Mouse (Mus musculus) neural tube, embryonic 13.5 days (tissue): Measurements from ENCODE around the gene Dnase2a. TPM values are rescaled to one million over a fixed set of nuclear protein-coding genes. Genes with fewer than 3 reads are reported as not detected.

Experiments used
- ATAC-seq: fragments of 200-750 bp; cut with Nextera tagmentation; 2 replicates; pipeline ENCODE4 v1.8.0; 2017; ENCODE audit warnings: low read depth, mild to moderate bottlenecking, moderate TSS enrichment, moderate library complexity
- H3K27ac ChIP-seq: fragments of 300-500 bp; sonication (generic); replicated peaks from 2 replicates; pipeline ENCODE4 v1.5.1; 2015; ENCODE audit warnings: moderate library complexity, mild to moderate bottlenecking, inconsistent platforms
- H3K27me3 ChIP-seq: fragments of 300-500 bp; sonication (generic); 2 replicates; pipeline ENCODE4 v1.6.1; 2015; ENCODE audit warnings: mild to moderate bottlenecking, inconsistent platforms
- H3K36me3 ChIP-seq: fragments of 300-500 bp; sonication (generic); 2 replicates; pipeline ENCODE4 v1.6.1; 2015; ENCODE audit warnings: mild to moderate bottlenecking, inconsistent platforms
- H3K4me1 ChIP-seq: fragments of 300-500 bp; sonication (generic); replicated peaks from 2 replicates; pipeline ENCODE4 v1.6.1; 2015; ENCODE audit warnings: inconsistent platforms
- H3K4me2 ChIP-seq: fragments of 300-500 bp; sonication (generic); 2 replicates; pipeline ENCODE4 v1.6.1; 2015; ENCODE audit warnings: inconsistent platforms, mild to moderate bottlenecking, moderate library complexity
- H3K4me3 ChIP-seq: fragments of 300-500 bp; sonication (generic); 2 replicates; pipeline ENCODE4 v1.5.1; 2015; ENCODE audit warnings: mild to moderate bottlenecking, inconsistent platforms
- H3K9ac ChIP-seq: fragments of 300-500 bp; sonication (generic); 2 replicates; pipeline ENCODE4 v1.6.1; 2015; ENCODE audit warnings: moderate library complexity, mild to moderate bottlenecking, inconsistent platforms
- H3K9me3 ChIP-seq: fragments of 300-500 bp; sonication (generic); 2 replicates; pipeline ENCODE4 v1.6.1; 2016; ENCODE audit warnings: inconsistent platforms
- WGBS: fragments of 180-500 bp; shearing (Covaris S2); methylation state at CpG from one replicate; pipeline ENCODE4 v1.1.7; 2015; 5-methylcytosine and 5-hydroxymethylcytosine counted together
- polyA plus RNA-seq: library from polyadenylated mRNA; unstranded; fragments of >200 nt; fragmentation: Nextera tagmentation; extraction: Ambion mirVana; gene quantifications from 2 replicates; pipeline ENCODE4 v1.2.1, GENCODE M21; 2015

Gene Dnase2a
- 4.5 and 8.8 TPM in 2 replicates for polyA plus RNA-seq

DNA sequence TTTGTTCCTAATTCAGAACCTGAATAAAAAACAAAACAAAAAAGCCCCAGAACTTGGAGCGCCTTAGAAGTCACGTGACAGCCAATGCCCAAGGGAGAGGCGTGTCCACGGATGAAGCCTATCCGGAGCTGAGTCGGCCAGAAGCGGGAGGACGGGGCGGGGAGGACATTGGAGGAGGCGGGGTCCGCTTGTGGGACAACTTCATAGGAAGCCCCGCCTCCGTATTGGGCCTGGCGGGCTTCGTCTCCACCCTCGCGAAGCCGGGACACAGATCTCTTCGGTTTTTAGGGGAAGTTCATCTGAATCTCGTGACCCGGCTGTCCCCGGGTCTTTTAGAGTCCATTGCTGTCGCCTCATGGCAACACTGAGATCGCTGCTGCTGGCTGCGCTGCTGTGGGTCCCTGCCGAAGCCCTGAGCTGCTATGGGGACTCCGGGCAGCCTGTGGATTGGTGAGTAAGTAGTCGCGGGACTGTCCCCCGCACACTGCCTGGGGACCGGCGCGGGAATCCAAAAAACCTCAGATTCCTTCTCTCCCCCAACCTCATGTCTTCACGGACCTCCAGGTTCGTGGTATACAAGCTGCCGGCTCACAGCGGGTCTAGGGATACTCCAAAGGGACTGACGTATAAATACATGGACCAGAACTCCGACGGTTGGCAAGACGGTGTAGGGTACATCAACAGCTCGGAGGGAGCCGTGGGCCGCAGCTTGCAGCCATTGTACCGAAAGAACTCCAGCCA is at the start of gene Dnase2a:
Gene Dnase2a (plus strand): TSS at position 140 of the 741 bp plus-strand sequence.
- H3K4me2 ChIP-seq, result peak within 1 kb of the TSS; percentile 55
- WGBS, result under 1% methylated on average over 45 of the region's 45 CpGs
- H3K9me3 ChIP-seq, result no peaks in the 10 kb centered on the region
- peaks cover 36% of the 10 kb centered on the region for H3K36me3 ChIP-seq
- H3K27me3 ChIP-seq, result peaks cover 58% of the 10 kb centered on the region
- ATAC-seq, result peak; percentile 81
- H3K4me3 ChIP-seq, result peak within 1 kb of the TSS; percentile 39
- H3K27ac ChIP-seq, result no peak within 1 kb of the TSS
- H3K4me1 ChIP-seq, result peaks cover 25% of the 10 kb centered on the region
- peak within 1 kb of the TSS; percentile 64 for H3K9ac ChIP-seq

DNA sequence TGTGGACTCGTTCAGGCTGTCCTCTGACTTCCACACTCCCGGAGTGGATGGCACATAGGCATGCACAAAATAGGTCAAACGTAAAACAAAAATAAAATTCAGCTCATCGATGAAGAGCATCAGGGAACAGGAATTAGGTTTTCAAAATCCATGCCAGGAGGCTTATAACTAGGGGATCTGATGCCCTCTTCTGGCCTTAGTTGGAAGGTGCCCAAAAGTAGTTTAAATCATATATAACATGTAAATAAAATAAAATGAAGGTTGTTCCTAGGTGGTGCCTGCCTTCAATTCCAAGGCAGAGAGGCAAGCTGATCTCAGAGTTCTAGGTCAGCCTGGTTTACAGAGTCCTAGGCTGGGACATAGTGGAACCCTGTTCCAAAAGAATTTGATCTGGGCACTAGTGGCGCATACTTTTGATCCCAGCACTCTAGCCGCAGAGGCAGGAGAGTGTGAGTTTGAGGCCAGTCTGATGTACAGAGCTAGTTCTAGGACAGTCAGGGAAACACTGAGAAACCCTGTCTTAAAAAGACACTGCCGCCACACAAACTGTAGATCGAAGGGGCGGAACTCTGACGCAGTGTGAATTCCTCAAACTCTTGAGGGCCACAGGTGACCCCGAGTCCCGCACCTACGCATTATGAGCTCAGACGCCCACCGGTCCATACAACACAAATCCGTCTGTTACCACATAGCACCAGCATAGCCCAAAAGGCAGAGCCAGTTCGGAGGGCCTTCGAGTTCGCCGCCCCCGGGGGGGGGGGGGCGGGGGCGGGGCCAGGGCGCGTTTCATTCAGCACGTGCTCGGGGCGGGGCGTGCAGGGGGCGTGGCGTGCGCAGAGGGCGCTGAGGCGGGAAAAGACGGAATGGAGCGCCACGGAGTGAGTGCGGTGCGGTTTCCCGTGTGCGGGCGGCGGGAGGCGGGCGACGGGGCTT is 36.7 kb upstream of the Dnase2a start, which contains the start of gene Syce2:
Gene Syce2 (plus strand): TSS at position 736 of the 933 bp plus-strand sequence.
- H3K4me2 ChIP-seq, result peak within 1 kb of the TSS; percentile 80
- H3K27ac ChIP-seq, result no peak within 1 kb of the TSS
- H3K4me3 ChIP-seq, result peak within 1 kb of the TSS; percentile 41
- peak; percentile 77 for ATAC-seq
- peak within 1 kb of the TSS; percentile 65 for H3K9ac ChIP-seq
- 14% methylated on average over 46 of the region's 46 CpGs for WGBS
- peaks cover 10% of the 10 kb centered on the region for H3K27me3 ChIP-seq
- H3K36me3 ChIP-seq, result peaks cover 39% of the 10 kb centered on the region
- peaks cover 11% of the 10 kb centered on the region for H3K4me1 ChIP-seq
- no peaks in the 10 kb centered on the region for H3K9me3 ChIP-seq

DNA sequence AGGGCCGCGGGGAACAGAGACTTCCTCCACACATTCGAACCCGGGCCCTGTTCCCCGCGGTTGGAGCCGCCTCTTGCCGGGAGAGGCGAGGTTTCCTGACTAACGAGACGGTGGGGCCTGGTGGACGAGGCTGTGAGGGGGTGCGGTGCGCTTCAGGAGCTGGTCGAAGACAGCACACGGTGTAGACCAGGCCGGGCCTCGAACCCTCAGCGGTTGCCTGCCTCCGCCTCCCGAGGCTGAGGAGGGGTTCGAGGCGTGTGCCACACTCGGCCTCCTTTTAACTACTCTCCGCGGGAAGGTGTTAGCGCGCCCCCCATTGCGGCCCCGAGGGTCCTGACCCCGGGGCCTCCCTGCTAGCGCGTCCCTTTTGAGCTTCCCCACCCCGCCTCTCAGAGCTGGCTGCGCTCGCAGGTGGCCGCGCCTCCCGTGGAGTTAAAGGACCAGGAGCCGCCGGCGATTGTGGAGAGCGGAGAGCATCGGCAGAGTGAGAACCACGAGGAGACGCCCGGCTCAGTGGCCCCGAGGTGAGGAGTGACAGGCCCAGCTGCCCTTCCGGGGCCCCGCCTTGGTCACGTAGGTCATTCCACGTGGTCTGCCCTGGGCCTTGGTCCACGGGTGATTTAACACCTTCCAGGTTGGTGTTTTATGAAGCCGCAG is 35.9 kb upstream of the Dnase2a start:
- Histone ChIP-seq H3K4me2 (peak overlapping the region; percentile 80), H3K36me3 (peaks cover 31% of the 10 kb centered on the region), H3K9ac (peak overlapping the region; percentile 65), H3K27ac (no peak overlapping the region), H3K27me3 (peaks cover 10% of the 10 kb centered on the region), H3K4me1 (peaks cover 11% of the 10 kb centered on the region), H3K9me3 (no peaks in the 10 kb centered on the region), H3K4me3 (peak overlapping the region; percentile 41)
- peak; percentile 55 for ATAC-seq
- WGBS, result 3% methylated on average over 54 of the region's 54 CpGs

DNA sequence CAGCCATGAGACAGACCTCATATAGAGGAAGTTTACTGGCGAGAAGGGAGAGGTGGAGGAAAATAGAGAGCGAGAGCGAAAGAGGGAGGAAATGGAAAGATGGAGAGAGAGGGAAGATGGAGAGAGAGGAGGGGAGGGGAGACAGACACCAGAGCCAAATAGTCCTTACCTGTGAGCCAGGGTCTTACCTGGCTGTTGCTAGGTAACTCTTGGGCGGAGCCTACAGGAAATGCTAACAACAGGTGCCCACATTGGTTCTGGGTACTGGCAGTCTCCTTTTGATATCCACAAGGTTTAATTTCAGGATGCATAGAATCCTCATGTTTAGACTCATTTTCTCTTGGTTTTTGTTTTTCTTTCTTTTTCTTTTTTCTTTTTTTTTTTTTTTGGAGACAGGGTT is 35.3 kb upstream of the Dnase2a start:
- no peaks in the 10 kb centered on the region for H3K9me3 ChIP-seq
- no peak overlapping the region for H3K9ac ChIP-seq
- H3K4me1 ChIP-seq, result peaks cover 11% of the 10 kb centered on the region
- H3K4me2 ChIP-seq, result peak overlapping the region; percentile 80
- no peak for ATAC-seq
- H3K36me3 ChIP-seq, result peaks cover 25% of the 10 kb centered on the region
- H3K27me3 ChIP-seq, result peaks cover 10% of the 10 kb centered on the region
- no peak overlapping the region for H3K27ac ChIP-seq
- 62% methylated on average over 4 of the region's 4 CpGs for WGBS
- peak overlapping the region; percentile 41; the same call in 1 of the 2 replicates for H3K4me3 ChIP-seq

DNA sequence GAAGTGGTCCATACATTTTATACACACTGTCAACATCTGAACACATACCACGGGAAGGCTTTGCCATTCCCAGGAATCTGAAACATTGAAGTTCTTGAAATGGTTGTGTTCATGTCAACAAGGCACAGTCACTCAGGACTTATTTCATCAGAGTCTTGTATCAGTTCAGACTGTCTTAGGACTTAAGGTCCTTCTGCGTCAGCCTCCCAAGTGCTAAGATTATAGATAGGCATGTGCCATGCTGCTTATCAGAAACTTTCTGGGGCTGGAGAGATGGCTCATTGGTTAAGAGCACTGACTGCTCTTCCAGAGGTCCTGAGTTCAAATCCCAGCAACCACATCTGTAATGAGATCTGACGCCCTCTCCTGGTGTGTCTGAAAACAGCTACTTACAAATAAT is 34.0 kb upstream of the Dnase2a start:
- 91% methylated on average over 3 of the region's 3 CpGs for whole genome bisulfite sequencing
- Histone ChIP-seq H3K9ac (no peak overlapping the region), H3K27me3 (peaks cover 10% of the 10 kb centered on the region), H3K9me3 (no peaks in the 10 kb centered on the region), H3K4me3 (no peak overlapping the region), H3K4me2 (no peak overlapping the region), H3K27ac (no peak overlapping the region), H3K36me3 (peaks cover 12% of the 10 kb centered on the region), H3K4me1 (peaks cover 11% of the 10 kb centered on the region)
- no peak for ATAC-seq

DNA sequence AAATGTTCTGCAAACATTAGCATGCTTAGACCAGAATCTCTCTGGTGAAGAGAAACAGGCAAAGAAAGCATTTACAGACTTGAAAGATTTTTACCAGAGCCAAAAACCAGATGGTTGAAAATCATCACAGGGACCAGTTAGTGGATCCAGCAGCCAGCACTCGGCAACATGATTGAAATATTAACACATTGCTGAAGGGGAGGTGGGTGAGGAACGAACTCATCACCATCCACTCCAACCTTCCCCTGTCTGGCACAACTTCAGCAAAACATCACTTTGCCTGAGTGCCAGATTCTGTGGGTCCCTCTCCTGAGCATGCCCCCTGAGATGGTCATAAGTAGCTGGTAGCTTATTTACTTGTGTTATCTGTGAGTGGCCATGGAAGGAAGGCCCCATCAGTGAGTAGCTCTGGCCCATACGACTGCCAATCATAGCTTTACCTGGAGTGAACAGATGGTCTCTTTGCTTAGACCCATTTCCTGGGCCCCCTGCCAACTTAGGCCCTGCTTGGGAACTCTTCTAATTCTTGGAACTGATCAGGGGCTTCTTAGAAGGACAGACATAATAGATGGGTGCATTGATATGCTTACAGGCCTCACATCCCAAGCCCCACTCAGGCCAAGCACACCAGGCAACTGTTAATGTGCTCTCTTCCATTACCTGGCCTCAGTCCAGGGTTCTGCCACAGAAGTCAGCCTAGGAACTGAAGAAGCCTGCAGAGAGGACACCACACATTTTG is 30.9 kb upstream of the Dnase2a start:
- no peak overlapping the region for H3K9ac ChIP-seq
- ATAC-seq, result no peak
- H3K4me3 ChIP-seq, result no peak overlapping the region

DNA sequence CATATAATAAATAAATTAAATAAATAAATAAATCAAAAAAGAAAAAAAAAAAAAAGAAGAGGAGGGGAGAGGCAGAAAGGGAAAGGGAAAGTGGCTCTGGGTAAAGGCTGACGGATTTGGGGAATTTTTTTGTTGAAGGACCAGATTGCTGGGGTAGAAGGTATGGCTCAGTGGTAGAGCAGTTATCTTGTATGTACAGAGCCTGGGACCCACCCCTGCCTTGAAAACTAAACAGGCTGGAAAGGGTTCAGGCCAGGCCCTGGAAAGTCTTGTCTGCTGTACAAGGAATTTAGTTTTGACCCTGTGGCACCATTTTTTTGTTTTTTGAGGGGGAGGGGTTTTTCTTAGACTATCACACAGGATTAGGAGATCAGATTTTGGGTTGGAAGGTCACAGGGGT is 29.4 kb upstream of the Dnase2a start:
- WGBS, result 89% methylated on average over 1 of the region's 1 CpGs
- H3K4me2 ChIP-seq, result no peak overlapping the region
- no peaks in the 10 kb centered on the region for H3K36me3 ChIP-seq
- H3K4me1 ChIP-seq, result no peaks in the 10 kb centered on the region
- no peaks in the 10 kb centered on the region for H3K27me3 ChIP-seq
- no peak for ATAC-seq
- H3K9ac ChIP-seq, result no peak overlapping the region
- no peaks in the 10 kb centered on the region for H3K9me3 ChIP-seq
- no peak overlapping the region for H3K27ac ChIP-seq
- H3K4me3 ChIP-seq, result no peak overlapping the region

More for the DNA sequence above, 30.9 kb upstream of the Dnase2a start:
- no peaks in the 10 kb centered on the region for H3K9me3 ChIP-seq
- H3K4me1 ChIP-seq, result peaks cover 4% of the 10 kb centered on the region
- no peak overlapping the region for H3K27ac ChIP-seq
- H3K4me2 ChIP-seq, result no peak overlapping the region
- peaks cover 6% of the 10 kb centered on the region for H3K27me3 ChIP-seq
- no peaks in the 10 kb centered on the region for H3K36me3 ChIP-seq
- WGBS, result 82% methylated on average over 3 of the region's 3 CpGs

DNA sequence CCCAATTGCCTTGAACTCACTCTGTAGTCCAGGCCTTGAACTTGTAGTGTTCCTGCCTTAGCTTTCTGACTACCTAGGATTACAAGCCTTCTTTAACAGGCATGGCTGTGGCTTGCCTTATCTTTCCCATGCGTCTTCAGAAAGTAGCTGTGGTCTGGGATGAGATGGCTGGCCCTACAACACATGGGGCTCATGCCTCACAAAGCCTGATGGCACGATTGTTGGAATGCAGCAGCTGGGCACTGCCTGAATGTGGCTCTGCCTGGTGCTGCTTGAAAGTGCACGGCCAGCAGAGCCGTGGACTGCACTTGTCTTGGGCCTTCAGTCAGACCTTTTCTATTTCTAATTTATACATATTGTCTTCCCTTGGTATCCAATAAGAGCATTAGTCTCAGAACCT is 23.6 kb upstream of the Dnase2a start:
- H3K27ac ChIP-seq, result no peak overlapping the region
- WGBS, result 86% methylated on average over 4 of the region's 4 CpGs
- H3K36me3 ChIP-seq, result peaks cover 43% of the 10 kb centered on the region
- no peak overlapping the region for H3K4me3 ChIP-seq
- H3K9me3 ChIP-seq, result no peaks in the 10 kb centered on the region
- no peak overlapping the region for H3K9ac ChIP-seq
- no peak overlapping the region for H3K4me2 ChIP-seq
- ATAC-seq, result no peak
- no peaks in the 10 kb centered on the region for H3K4me1 ChIP-seq
- no peaks in the 10 kb centered on the region for H3K27me3 ChIP-seq

DNA sequence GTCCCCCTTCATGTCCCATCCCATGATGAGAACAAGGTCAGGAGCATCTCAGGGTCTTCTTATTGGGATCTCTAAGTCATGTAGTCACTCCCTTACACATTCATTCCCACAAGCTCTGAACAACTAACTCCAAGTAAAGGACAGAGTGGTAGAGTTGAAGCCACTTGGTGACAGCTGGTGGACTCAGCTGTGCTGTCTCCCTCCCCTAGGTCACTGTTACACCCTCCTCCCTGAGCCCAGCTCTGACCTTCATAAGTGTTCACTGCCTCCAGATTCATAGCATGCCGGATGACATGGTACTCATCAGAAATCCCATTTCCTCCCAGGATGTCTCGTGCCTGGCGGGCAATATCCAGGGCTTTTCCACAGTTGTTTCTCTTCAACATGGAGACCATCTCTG is 20.1 kb upstream of the Dnase2a start:
- ATAC-seq, result no peak
- H3K4me1 ChIP-seq, result peaks cover 10% of the 10 kb centered on the region
- no peak overlapping the region for H3K4me2 ChIP-seq
- WGBS, result 94% methylated on average over 3 of the region's 3 CpGs
- no peak overlapping the region for H3K4me3 ChIP-seq
- no peaks in the 10 kb centered on the region for H3K27me3 ChIP-seq
- H3K9me3 ChIP-seq, result no peaks in the 10 kb centered on the region
- no peak overlapping the region for H3K9ac ChIP-seq
- H3K27ac ChIP-seq, result no peak overlapping the region
- H3K36me3 ChIP-seq, result peaks cover 53% of the 10 kb centered on the region

DNA sequence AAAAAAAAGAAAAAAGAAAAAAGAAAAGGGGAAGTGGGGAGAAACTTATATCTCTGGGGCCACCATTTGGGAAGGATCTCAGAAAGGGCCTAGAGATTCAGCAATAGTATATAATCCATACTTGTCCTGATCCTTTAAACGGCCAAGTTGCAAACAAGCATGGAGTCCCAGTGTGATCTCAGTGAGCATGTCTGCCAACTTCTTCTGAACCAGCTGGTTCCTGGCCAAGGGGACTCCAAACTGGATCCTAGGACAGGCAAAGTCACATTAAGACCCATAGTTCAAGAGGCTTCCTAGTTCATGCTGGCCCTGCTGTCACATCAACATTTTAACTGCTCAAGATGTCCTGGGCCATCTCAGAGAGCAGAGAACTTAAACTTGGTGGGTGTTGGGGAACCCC is 19.2 kb upstream of the Dnase2a start:
- no peak overlapping the region for H3K27ac ChIP-seq
- no peak overlapping the region for H3K4me3 ChIP-seq
- H3K4me1 ChIP-seq, result peaks cover 14% of the 10 kb centered on the region
- no peak for ATAC-seq
- no peaks in the 10 kb centered on the region for H3K27me3 ChIP-seq
- H3K36me3 ChIP-seq, result peaks cover 53% of the 10 kb centered on the region
- no peak overlapping the region for H3K9ac ChIP-seq
- H3K4me2 ChIP-seq, result no peak overlapping the region
- no peaks in the 10 kb centered on the region for H3K9me3 ChIP-seq
- WGBS, result 92% methylated on average over 1 of the region's 1 CpGs

DNA sequence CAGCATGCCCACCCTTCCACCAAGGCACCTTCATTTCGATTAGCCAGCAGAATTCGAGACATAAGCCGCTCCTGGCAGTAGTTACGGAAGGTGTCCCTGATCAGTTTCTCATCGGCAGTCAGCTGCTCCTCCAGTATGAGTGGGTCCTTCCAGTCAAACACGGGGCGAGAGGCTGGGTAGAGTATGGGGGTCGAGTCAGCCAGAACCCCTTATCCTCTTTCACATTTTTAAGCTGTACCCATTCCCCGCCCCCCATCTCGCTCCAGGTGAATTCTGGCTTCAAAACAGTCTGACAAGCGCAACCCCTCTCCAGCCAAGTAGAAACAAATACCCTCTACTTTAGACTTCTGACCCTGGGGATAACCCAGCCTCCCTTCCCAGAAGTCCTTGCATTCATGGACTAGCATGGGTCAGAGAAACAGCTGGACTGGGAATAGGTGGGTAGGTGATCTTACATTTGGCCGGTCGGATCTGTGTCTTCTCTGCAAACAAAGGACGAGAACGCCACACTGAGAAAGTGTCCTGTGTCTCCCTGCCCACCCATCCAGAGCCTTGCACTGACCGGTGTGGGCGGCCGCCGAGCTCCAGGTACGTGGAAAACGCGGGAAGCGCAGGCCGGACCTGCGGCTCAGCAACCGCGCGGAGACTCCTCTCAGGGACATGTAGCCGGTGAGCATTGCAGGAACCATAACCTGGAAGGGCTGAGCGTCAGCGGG is 15.2 kb upstream of the Dnase2a start:
- Histone ChIP-seq H3K9me3 (no peaks in the 10 kb centered on the region), H3K9ac (peak overlapping the region; percentile 79), H3K27me3 (peaks cover 4% of the 10 kb centered on the region), H3K36me3 (peaks cover 24% of the 10 kb centered on the region), H3K4me2 (peak overlapping the region; percentile 82), H3K27ac (no peak overlapping the region; the same call in 1 of the 2 replicates), H3K4me1 (peaks cover 20% of the 10 kb centered on the region), H3K4me3 (peak overlapping the region; percentile 71)
- 12% methylated on average over 31 of the region's 31 CpGs for WGBS
- ATAC-seq, result peak; percentile 65
